Mouse (Mus musculus): ENCODE data around the gene Capn8. TPM values are rescaled to one million over a fixed set of nuclear protein-coding genes. Genes with fewer than 3 reads are reported as not detected.

Capn8 gene
- polyA plus RNA-seq, 1 experiment from 2014 or later: 4.2 TPM

GRCm38 (mm10) chr1:182522961-182523360, 41.8 kb upstream of the Capn8 start:
- ATAC-seq: no peak
- no peak overlapping the region for H3K4me2 ChIP-seq (ENCODE audit: low read depth, low read length)
- peaks cover 25% of the 10 kb centered on the region for H3K4me1 ChIP-seq (ENCODE audit: control insufficient read depth, insufficient read depth, low read length)
- H3K9ac ChIP-seq (ENCODE audit: low read depth, low read length): no peak overlapping the region
- H3K27me3 ChIP-seq (replicated peaks; ENCODE audit: control insufficient read depth, insufficient read depth, low read length): no peaks in the 10 kb centered on the region
- no peaks in the 10 kb centered on the region for H3K36me3 ChIP-seq (ENCODE audit: control insufficient read depth, insufficient read depth, low read length)
- no peak overlapping the region for H3K4me3 ChIP-seq (ENCODE audit: low read length)
- 77% methylated on average over 5 of the region's 5 CpGs for WGBS
- no peak overlapping the region for H3K27ac ChIP-seq (ENCODE audit: low read length)
- H3K9me3 ChIP-seq (ENCODE audit: control insufficient read depth, low read length): no peaks in the 10 kb centered on the region

GRCm38 (mm10) chr1:182523692-182524091, 41.1 kb upstream of the Capn8 start:
- WGBS: 81% methylated on average over 3 of the region's 3 CpGs

GRCm38 (mm10) chr1:182525601-182526000, 39.2 kb upstream of the Capn8 start:
- 94% methylated on average over 3 of the region's 3 CpGs for WGBS
- Histone ChIP-seq H3K36me3 (ENCODE audit: control insufficient read depth, insufficient read depth, low read length) (no peaks in the 10 kb centered on the region), H3K27me3 (replicated peaks; ENCODE audit: control insufficient read depth, insufficient read depth, low read length) (no peaks in the 10 kb centered on the region), H3K4me3 (ENCODE audit: low read length) (no peak overlapping the region), H3K4me1 (ENCODE audit: control insufficient read depth, insufficient read depth, low read length) (peaks cover 16% of the 10 kb centered on the region), H3K9me3 (ENCODE audit: control insufficient read depth, low read length) (no peaks in the 10 kb centered on the region), H3K4me2 (ENCODE audit: low read depth, low read length) (no peak overlapping the region), H3K27ac (ENCODE audit: low read length) (no peak overlapping the region), H3K9ac (ENCODE audit: low read depth, low read length) (no peak overlapping the region)
- no peak for ATAC-seq

More at GRCm38 (mm10) chr1:182523692-182524091, 41.1 kb upstream of the Capn8 start:
- no peak overlapping the region for H3K4me2 ChIP-seq (ENCODE audit: low read depth, low read length)
- no peak overlapping the region for H3K27ac ChIP-seq (ENCODE audit: low read length)
- H3K4me1 ChIP-seq (ENCODE audit: control insufficient read depth, insufficient read depth, low read length): peaks cover 28% of the 10 kb centered on the region
- no peaks in the 10 kb centered on the region for H3K36me3 ChIP-seq (ENCODE audit: control insufficient read depth, insufficient read depth, low read length)
- no peak for ATAC-seq
- H3K9ac ChIP-seq (ENCODE audit: low read depth, low read length): no peak overlapping the region
- H3K27me3 ChIP-seq (replicated peaks; ENCODE audit: control insufficient read depth, insufficient read depth, low read length): no peaks in the 10 kb centered on the region
- no peaks in the 10 kb centered on the region for H3K9me3 ChIP-seq (ENCODE audit: control insufficient read depth, low read length)
- H3K4me3 ChIP-seq (ENCODE audit: low read length): no peak overlapping the region

- peaks cover 14% of the 10 kb centered on the region for H3K4me1 ChIP-seq (ENCODE audit: control insufficient read depth, insufficient read depth, low read length)
- peak; percentile 19; the same call in 1 of the 2 replicates for ATAC-seq
- peak overlapping the region; percentile 31; the same call in 1 of the 2 replicates for H3K9ac ChIP-seq (ENCODE audit: low read depth, low read length)
- no peaks in the 10 kb centered on the region for H3K9me3 ChIP-seq (ENCODE audit: control insufficient read depth, low read length)
- no peaks in the 10 kb centered on the region for H3K36me3 ChIP-seq (ENCODE audit: control insufficient read depth, insufficient read depth, low read length)
- H3K27me3 ChIP-seq (replicated peaks; ENCODE audit: control insufficient read depth, insufficient read depth, low read length): no peaks in the 10 kb centered on the region
- peak overlapping the region; percentile 29 for H3K4me2 ChIP-seq (ENCODE audit: low read depth, low read length)
- 48% methylated on average over 13 of the region's 13 CpGs for WGBS
- H3K4me3 ChIP-seq (ENCODE audit: low read length): no peak overlapping the region
- H3K27ac ChIP-seq (ENCODE audit: low read length): peak overlapping the region; percentile 84
Observed at GRCm38 (mm10) chr1:182527261-182527766, 37.5 kb upstream of the Capn8 start.

- H3K4me1 ChIP-seq (ENCODE audit: control insufficient read depth, insufficient read depth, low read length): peaks cover 14% of the 10 kb centered on the region
- 0 out of 2 replicates have a peak, but pooled peaks cover 4% of the 10 kb centered on the region for H3K9me3 ChIP-seq (ENCODE audit: control insufficient read depth, low read length)
- H3K27ac ChIP-seq (ENCODE audit: low read length): peak overlapping the region; percentile 84
- H3K27me3 ChIP-seq (replicated peaks; ENCODE audit: control insufficient read depth, insufficient read depth, low read length): no peaks in the 10 kb centered on the region
- H3K4me2 ChIP-seq (ENCODE audit: low read depth, low read length): peak overlapping the region; percentile 29
- no peak overlapping the region for H3K4me3 ChIP-seq (ENCODE audit: low read length)
- 13% methylated on average over 19 of the region's 19 CpGs for WGBS
- peak; percentile 94 for ATAC-seq
- H3K36me3 ChIP-seq (ENCODE audit: control insufficient read depth, insufficient read depth, low read length): no peaks in the 10 kb centered on the region
- H3K9ac ChIP-seq (ENCODE audit: low read depth, low read length): peak overlapping the region; percentile 31
Observed at GRCm38 (mm10) chr1:182527921-182528858, 36.6 kb upstream of the Capn8 start.

GRCm38 (mm10) chr1:182533583-182533982, 31.2 kb upstream of the Capn8 start:
- no peak overlapping the region for H3K27ac ChIP-seq (ENCODE audit: low read length)
- no peaks in the 10 kb centered on the region for H3K36me3 ChIP-seq (ENCODE audit: control insufficient read depth, insufficient read depth, low read length)
- WGBS: 81% methylated on average over 3 of the region's 3 CpGs
- no peak overlapping the region for H3K9ac ChIP-seq (ENCODE audit: low read depth, low read length)
- no peaks in the 10 kb centered on the region for H3K4me1 ChIP-seq (ENCODE audit: control insufficient read depth, insufficient read depth, low read length)
- H3K9me3 ChIP-seq (ENCODE audit: control insufficient read depth, low read length): 0 out of 2 replicates have a peak, but pooled peaks cover 4% of the 10 kb centered on the region
- ATAC-seq: no peak
- H3K4me3 ChIP-seq (ENCODE audit: low read length): no peak overlapping the region
- no peaks in the 10 kb centered on the region for H3K27me3 ChIP-seq (replicated peaks; ENCODE audit: control insufficient read depth, insufficient read depth, low read length)
- H3K4me2 ChIP-seq (ENCODE audit: low read depth, low read length): no peak overlapping the region

- H3K4me3 ChIP-seq (ENCODE audit: low read length): no peak overlapping the region
- H3K4me1 ChIP-seq (ENCODE audit: control insufficient read depth, insufficient read depth, low read length): peaks cover 4% of the 10 kb centered on the region; the same call in 1 of the 2 replicates
- H3K27me3 ChIP-seq (replicated peaks; ENCODE audit: control insufficient read depth, insufficient read depth, low read length): no peaks in the 10 kb centered on the region
- no peaks in the 10 kb centered on the region for H3K36me3 ChIP-seq (ENCODE audit: control insufficient read depth, insufficient read depth, low read length)
- no peak overlapping the region for H3K9ac ChIP-seq (ENCODE audit: low read depth, low read length)
- H3K27ac ChIP-seq (ENCODE audit: low read length): no peak overlapping the region
- H3K4me2 ChIP-seq (ENCODE audit: low read depth, low read length): no peak overlapping the region
- H3K9me3 ChIP-seq (ENCODE audit: control insufficient read depth, low read length): 0 out of 2 replicates have a peak, but pooled peaks cover 4% of the 10 kb centered on the region
- 53% methylated on average over 3 of the region's 3 CpGs for WGBS
- ATAC-seq: peak; percentile 75
Observed at GRCm38 (mm10) chr1:182535080-182535481, 29.7 kb upstream of the Capn8 start.

- peak; percentile 68 for ATAC-seq
- Histone ChIP-seq H3K27ac (ENCODE audit: low read length) (no peak overlapping the region), H3K9ac (ENCODE audit: low read depth, low read length) (peak overlapping the region; percentile 68), H3K27me3 (replicated peaks; ENCODE audit: control insufficient read depth, insufficient read depth, low read length) (no peaks in the 10 kb centered on the region), H3K36me3 (ENCODE audit: control insufficient read depth, insufficient read depth, low read length) (no peaks in the 10 kb centered on the region), H3K4me3 (ENCODE audit: low read length) (peak overlapping the region; percentile 40), H3K4me1 (ENCODE audit: control insufficient read depth, insufficient read depth, low read length) (peaks cover 4% of the 10 kb centered on the region; the same call in 1 of the 2 replicates), H3K9me3 (ENCODE audit: control insufficient read depth, low read length) (no peaks in the 10 kb centered on the region), H3K4me2 (ENCODE audit: low read depth, low read length) (peak overlapping the region; percentile 60)
- WGBS: 18% methylated on average over 9 of the region's 9 CpGs
Observed at GRCm38 (mm10) chr1:182539023-182539940, 25.5 kb upstream of the Capn8 start.

GRCm38 (mm10) chr1:182542110-182542509, 22.7 kb upstream of the Capn8 start:
- no peak overlapping the region for H3K27ac ChIP-seq (ENCODE audit: low read length)
- H3K4me2 ChIP-seq (ENCODE audit: low read depth, low read length): no peak overlapping the region
- no peaks in the 10 kb centered on the region for H3K36me3 ChIP-seq (ENCODE audit: control insufficient read depth, insufficient read depth, low read length)
- no peak overlapping the region for H3K9ac ChIP-seq (ENCODE audit: low read depth, low read length)
- no peak for ATAC-seq
- 68% methylated on average over 5 of the region's 5 CpGs for WGBS
- no peaks in the 10 kb centered on the region for H3K9me3 ChIP-seq (ENCODE audit: control insufficient read depth, low read length)
- peaks cover 4% of the 10 kb centered on the region; the same call in 1 of the 2 replicates for H3K4me1 ChIP-seq (ENCODE audit: control insufficient read depth, insufficient read depth, low read length)
- H3K27me3 ChIP-seq (replicated peaks; ENCODE audit: control insufficient read depth, insufficient read depth, low read length): no peaks in the 10 kb centered on the region
- no peak overlapping the region for H3K4me3 ChIP-seq (ENCODE audit: low read length)
